Mouse (Mus musculus): ENCODE data around the gene Pip4k2a.

- TF ChIP-seq CTCF (IDR thresholded peaks at IDR 0.05; ENCODE audit: insufficient read depth, low read length) (no peak), POLR2A (IDR thresholded peaks at IDR 0.05; ENCODE audit: borderline replicate concordance, extremely low read depth, low read depth, low read length) (no peak)
These were observed 203.7 kb downstream of the Pip4k2a start for GRCm38 (mm10) chr2:18794261-18794660.

All from lung, adult 2 months (tissue).